Mouse (Mus musculus) embryonic stem cell, embryonic (primary cell): ENCODE data around the gene Gm5431.

ENCODE experiments used
- CTCF ChIA-PET, 4 experiments: fragments of 300-600 bp in 2 of 4; fragments of 350-600 bp in 2 of 4; sonication (Branson Sonifier 250); formaldehyde crosslinking; loops; one replicate each; lab custom pipeline; 2022; ENCODE audit warnings: inconsistent platforms in 2 of 4; lab: Charles Lee
- POLR2A ChIA-PET, 4 experiments: fragments of 300-600 bp in 2 of 4; fragments of 350-600 bp in 2 of 4; sonication (Branson Sonifier 250); formaldehyde crosslinking; loops; one replicate each; lab custom pipeline; 2022; ENCODE audit warnings: antibody characterized with exemption in 4 of 4, inconsistent platforms in 1 of 4; lab: Charles Lee

The Gm5431 gene

GRCm38 (mm10) chr11:48846881-48847280, 55.1 kb downstream of the Gm5431 start:
- ChIA-PET POLR2A (interaction anchor here (0.8 to 19.0 kb wide), 10 partner anchors 8 to 47 kb away, joined by 3 to 450 read pairs (median 5); partner anchors contain the start of gene Rack1 (in 3 of the 4)), CTCF (interaction anchor here in 3 of 4 experiments (0.6 to 1.5 kb wide), 3 partner anchors 8 to 72 kb away, joined by 3 to 4 read pairs (median 3); no protein-coding TSS in a partner anchor)

DNA sequence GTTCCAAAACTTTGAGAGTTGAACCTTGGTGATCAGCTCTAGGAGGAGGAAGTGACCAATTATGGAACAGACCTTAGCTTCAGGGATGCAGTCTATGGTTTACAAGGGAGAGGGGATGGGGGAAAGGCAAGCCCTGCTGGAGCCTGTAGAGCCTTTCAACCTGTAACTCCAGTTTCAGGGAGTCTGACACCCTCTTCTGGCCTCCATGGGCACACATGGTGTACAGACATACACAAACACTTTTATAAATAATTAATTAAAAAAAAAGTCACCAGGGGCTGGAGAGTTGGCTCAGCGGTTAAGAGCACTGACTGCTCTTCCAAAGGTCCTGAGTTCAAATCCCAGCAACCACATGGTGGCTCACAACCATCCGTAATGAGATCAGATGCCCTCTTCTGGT, 55.7 kb downstream of the Gm5431 start:
- POLR2A ChIA-PET, result interaction anchor here (0.8 to 19.0 kb wide), 9 partner anchors 9 to 47 kb away, joined by 3 to 450 read pairs (median 4); partner anchors contain the start of gene Rack1 (in 3 of the 4)
- CTCF ChIA-PET, result interaction anchor here in 1 of 4 experiments (1.5 kb wide), 1 partner anchor 9 kb away, joined by 3 read pairs; no protein-coding TSS in a partner anchor

DNA sequence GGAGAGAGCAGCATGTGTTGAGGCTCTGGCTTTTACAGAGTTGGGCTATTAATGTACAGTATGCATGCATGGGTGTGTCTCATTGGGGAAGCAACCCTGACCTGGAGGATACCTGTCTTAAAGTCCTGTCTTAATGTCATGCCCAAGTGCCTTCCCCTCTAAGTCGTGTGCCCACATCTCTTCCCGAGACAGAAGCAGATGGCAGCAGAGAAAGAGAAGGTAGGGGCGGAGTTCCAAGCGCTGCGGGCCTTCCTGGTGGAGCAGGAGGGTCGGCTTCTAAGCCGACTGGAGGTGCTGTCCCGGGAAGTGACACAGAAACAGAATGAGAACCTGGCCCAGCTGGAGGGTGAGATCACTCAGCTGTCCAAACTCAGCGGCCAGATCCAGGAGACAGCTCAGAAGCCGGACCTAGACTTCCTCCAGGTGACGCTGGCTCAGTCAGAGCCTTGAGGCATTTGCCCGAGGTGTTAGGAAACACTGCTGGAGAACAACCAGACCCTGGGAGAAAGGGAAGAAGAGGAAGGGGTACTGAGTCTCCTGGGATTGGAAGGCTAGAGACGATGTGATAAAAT, 56.7 kb downstream of the Gm5431 start:
- POLR2A ChIA-PET, result interaction anchor here (0.7 to 19.0 kb wide), 7 partner anchors 8 to 45 kb away, joined by 3 to 450 read pairs (median 3); partner anchors contain the start of gene Rack1 (in 2 of the 4)

DNA sequence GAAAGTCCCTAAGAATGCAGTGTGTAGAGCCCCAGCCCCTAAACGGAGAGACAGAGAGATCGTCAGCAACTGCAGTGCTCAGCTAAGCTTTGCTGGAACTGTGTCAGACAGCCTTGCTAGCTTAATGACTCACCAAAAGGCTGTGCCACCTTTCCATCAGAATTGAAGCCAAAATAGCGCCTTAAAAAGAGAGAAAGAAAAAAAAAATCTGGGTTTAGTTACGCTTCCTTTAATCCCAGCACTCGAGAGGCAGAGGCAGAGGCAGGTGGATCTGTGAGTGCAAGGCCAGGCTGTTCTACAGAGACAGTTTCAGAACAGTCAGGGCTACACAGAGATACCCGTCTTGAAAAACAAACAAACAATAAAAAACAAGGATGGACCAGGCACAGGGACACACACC, 57.7 kb downstream of the Gm5431 start:
- CTCF ChIA-PET, result interaction anchor here in 2 of 4 experiments (1.0 to 1.7 kb wide), 2 partner anchors 54 to 56 kb away, joined by 3 to 6 read pairs; no protein-coding TSS in a partner anchor
- POLR2A ChIA-PET, result interaction anchor here in 3 of 4 experiments (0.9 to 19.0 kb wide), 4 partner anchors 10 to 44 kb away, joined by 3 to 450 read pairs (median 10); partner anchors contain the start of gene Rack1 (in 2 of the 3)

More for the DNA sequence above, 56.7 kb downstream of the Gm5431 start:
- CTCF ChIA-PET, result interaction anchor here in 1 of 4 experiments (1.0 kb wide), 1 partner anchor 57 kb away, joined by 3 read pairs; no protein-coding TSS in a partner anchor

DNA sequence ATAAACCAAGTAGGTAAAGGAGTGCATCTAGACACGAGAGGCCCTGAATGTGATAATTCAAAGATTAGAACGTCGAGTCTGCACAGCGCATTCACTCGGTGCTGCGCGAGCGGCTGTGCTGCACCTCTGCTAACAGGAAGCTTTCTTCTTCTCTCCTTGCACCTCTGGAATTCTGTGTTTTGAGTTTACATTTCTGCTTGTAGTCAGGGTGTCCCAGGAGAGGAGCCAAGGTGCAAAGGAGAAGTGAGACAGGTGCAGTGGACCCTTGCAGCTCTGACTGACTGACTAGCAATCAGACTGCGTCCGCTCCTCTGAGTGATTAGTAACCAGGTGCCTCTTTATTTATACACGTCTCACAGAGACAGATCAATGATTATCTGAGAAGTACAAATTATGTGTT, 58.8 kb downstream of the Gm5431 start:
- CTCF ChIA-PET, result interaction anchor here in 3 of 4 experiments (0.6 to 1.7 kb wide), 4 partner anchors 8 to 57 kb away, joined by 3 to 13 read pairs (median 5); no protein-coding TSS in a partner anchor
- POLR2A ChIA-PET, result interaction anchor here (0.6 to 19.0 kb wide), 9 partner anchors 8 to 43 kb away, joined by 3 to 450 read pairs (median 4); partner anchors contain the start of gene Rack1 (in 3 of the 4)

DNA sequence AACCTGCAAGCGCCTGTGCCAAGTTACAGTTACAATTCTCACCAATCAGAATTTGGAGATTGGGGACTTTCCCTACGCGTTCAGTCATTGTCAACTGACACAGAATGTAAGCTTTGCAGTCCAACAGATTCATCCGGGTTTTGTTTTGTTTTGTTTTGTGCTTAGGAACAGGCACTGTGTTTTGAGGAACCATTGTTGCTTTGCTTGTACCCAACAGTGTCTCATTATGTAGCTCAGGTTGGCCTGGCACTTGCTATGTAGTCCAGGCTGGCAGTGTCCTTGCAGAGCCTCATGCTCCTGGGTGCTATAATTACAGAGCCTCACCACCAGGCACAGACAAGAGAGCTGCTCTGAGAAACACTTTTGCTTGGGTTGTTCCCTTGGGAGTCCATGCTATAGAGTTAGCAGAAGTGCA, 59.6 kb downstream of the Gm5431 start:
- ChIA-PET POLR2A (interaction anchor here in 3 of 4 experiments (1.0 to 19.0 kb wide), 9 partner anchors 8 to 42 kb away, joined by 3 to 450 read pairs (median 6); partner anchors contain the start of gene Rack1 (in 3 of the 3)), CTCF (interaction anchor here in 1 of 4 experiments (1.3 kb wide), 1 partner anchor 9 kb away, joined by 4 read pairs; no protein-coding TSS in a partner anchor)

- CTCF ChIA-PET, result no interaction called here
- POLR2A ChIA-PET, result interaction anchor here in 2 of 4 experiments (0.6 to 19.8 kb wide), 7 partner anchors 9 to 36 kb away, joined by 3 to 516 read pairs (median 7); partner anchors contain the start of gene Rack1 (in 1 of the 2)
Measured at GRCm38 (mm10) chr11:48841213-48841612, 60.8 kb downstream of the Gm5431 start.

- ChIA-PET CTCF (no interaction called here), POLR2A (interaction anchor here in 2 of 4 experiments (0.6 to 19.8 kb wide), 4 partner anchors 10 to 35 kb away, joined by 3 to 516 read pairs (median 34); partner anchors contain the start of genes Gm12184 (in 1 of the 2) and Rack1 (in 1 of the 2))
Measured at GRCm38 (mm10) chr11:48840805-48841204, 61.2 kb downstream of the Gm5431 start.

GRCm38 (mm10) chr11:48838879-48839680, 62.9 kb downstream of the Gm5431 start:
- ChIA-PET POLR2A (interaction anchor here (0.5 to 19.8 kb wide), 22 partner anchors 8 to 1855 kb away, joined by 3 to 516 read pairs (median 14); partner anchors contain the start of genes Rack1 (in 3 of the 4), Trim41 (in 2 of the 4), Gm12184 (in 1 of the 4) and Trim7 (in 1 of the 4)), CTCF (interaction anchor here in 2 of 4 experiments (0.6 to 3.0 kb wide), 8 partner anchors 12 to 1010 kb away, joined by 3 to 15 read pairs (median 9); no protein-coding TSS in a partner anchor)

DNA sequence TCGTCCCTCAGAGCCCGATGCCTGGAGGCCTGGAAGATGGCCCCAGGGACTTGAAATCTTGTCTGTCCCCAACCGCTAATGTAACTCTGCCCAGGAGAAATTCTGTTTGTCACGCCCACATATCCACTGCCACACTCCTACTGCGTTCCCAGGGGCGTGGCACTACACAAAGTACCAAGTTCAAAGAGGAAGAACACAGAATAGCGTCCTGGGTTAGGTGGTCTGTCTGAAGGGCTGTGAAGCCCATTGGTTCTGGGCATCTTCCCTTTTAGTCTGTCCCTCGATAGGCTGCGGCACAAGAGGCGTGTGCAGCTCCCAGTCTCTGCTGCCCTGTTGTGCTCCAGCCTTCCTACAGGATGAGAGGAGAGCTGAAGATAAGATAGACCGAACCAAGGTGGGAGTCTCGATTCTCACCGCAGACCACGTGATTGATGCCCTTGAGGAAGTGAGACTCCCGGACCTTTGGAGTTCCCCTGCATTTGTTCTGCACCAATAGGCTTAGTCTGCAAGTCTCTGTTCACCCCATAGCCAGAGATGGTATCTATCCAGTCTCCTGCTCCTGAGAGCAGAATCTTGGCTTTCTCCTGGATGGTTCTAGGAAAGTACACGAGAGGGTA, 63.7 kb downstream of the Gm5431 start:
- CTCF ChIA-PET, result interaction anchor here in 3 of 4 experiments (0.7 to 3.0 kb wide), 10 partner anchors 11 to 63 kb away, joined by 3 to 15 read pairs (median 9); no protein-coding TSS in a partner anchor
- POLR2A ChIA-PET, result interaction anchor here (0.8 to 19.8 kb wide), 30 partner anchors 7 to 365 kb away, joined by 3 to 516 read pairs (median 9); partner anchors contain the start of genes Rack1 (in 3 of the 4), Trim41 (in 2 of the 4), Trim7 (in 2 of the 4) and Gm12184 (in 1 of the 4)
